Mouse (Mus musculus) intestine, postnatal 0 days (tissue): ENCODE data around the gene Dnajc3. TPM values are rescaled to one million over a fixed set of nuclear protein-coding genes. Genes with fewer than 3 reads are reported as not detected.

Experiments
- ATAC-seq: fragments of 200-750 bp; cut with Nextera tagmentation; 2 replicates; pipeline ENCODE4 v1.8.0; 2017; ENCODE audit warnings: mild to moderate bottlenecking, moderate TSS enrichment, moderate library complexity
- H3K27ac ChIP-seq: fragments of 300-500 bp; sonication (generic); 2 replicates; pipeline ENCODE4 v1.5.1; 2014; ENCODE audit warnings: mild to moderate bottlenecking, low read depth, low read length, moderate library complexity
- H3K27me3 ChIP-seq: fragments of 300-500 bp; sonication (generic); replicated peaks from 2 replicates; pipeline ENCODE4 v1.6.1; 2014; ENCODE audit warnings: low read length, mixed read lengths; ENCODE audit not compliant: control insufficient read depth, insufficient read depth
- H3K36me3 ChIP-seq: fragments of 300-500 bp; sonication (generic); 2 replicates; pipeline ENCODE4 v1.6.1; 2014; ENCODE audit warnings: mild to moderate bottlenecking, moderate library complexity; ENCODE audit not compliant: control insufficient read depth, insufficient read depth
- H3K4me1 ChIP-seq: fragments of 300-500 bp; sonication (generic); replicated peaks from 2 replicates; pipeline ENCODE4 v1.6.1; 2014; ENCODE audit warnings: antibody characterized with exemption, low read length, mixed read lengths; ENCODE audit not compliant: control insufficient read depth, insufficient read depth
- H3K4me2 ChIP-seq: fragments of 300-500 bp; sonication (generic); replicated peaks from 2 replicates; pipeline ENCODE4 v1.6.1; 2014; ENCODE audit warnings: low read depth, mild to moderate bottlenecking, moderate library complexity
- H3K4me3 ChIP-seq: fragments of 300-500 bp; sonication (generic); 2 replicates; pipeline ENCODE4 v1.5.1; 2014; ENCODE audit warnings: low read depth, low read length
- H3K9ac ChIP-seq: fragments of 300-500 bp; sonication (generic); 2 replicates; pipeline ENCODE4 v1.6.1; 2014; ENCODE audit warnings: mild to moderate bottlenecking, low read depth, low read length
- H3K9me3 ChIP-seq: fragments of 300-500 bp; sonication (generic); 2 replicates; pipeline ENCODE4 v1.6.1; 2016; ENCODE audit warnings: mixed run types; ENCODE audit not compliant: control insufficient read depth
- CTCF ChIP-seq: sonication (generic); IDR thresholded peaks from 2 replicates; pipeline ENCODE4 v1.5.1; 2016; ENCODE audit warnings: low read depth, mild to moderate bottlenecking, control low read depth, antibody characterized with exemption, moderate library complexity
- WGBS: fragments of 180-500 bp; shearing (Covaris S2); extraction: QIAGEN DNeasy Blood & Tissue Kit; methylation state at CpG from one replicate; pipeline ENCODE4 v1.1.7; 2014; 5-methylcytosine and 5-hydroxymethylcytosine counted together
- polyA plus RNA-seq: library from polyadenylated mRNA; unstranded; fragments of >200 nt; fragmentation: Nextera tagmentation; extraction: Ambion mirVana; gene quantifications from 2 replicates; pipeline ENCODE4 v1.2.1, GENCODE M21; 2015

Gene Dnajc3
- 37.6 and 38.1 TPM in 2 replicates for polyA plus RNA-seq

DNA sequence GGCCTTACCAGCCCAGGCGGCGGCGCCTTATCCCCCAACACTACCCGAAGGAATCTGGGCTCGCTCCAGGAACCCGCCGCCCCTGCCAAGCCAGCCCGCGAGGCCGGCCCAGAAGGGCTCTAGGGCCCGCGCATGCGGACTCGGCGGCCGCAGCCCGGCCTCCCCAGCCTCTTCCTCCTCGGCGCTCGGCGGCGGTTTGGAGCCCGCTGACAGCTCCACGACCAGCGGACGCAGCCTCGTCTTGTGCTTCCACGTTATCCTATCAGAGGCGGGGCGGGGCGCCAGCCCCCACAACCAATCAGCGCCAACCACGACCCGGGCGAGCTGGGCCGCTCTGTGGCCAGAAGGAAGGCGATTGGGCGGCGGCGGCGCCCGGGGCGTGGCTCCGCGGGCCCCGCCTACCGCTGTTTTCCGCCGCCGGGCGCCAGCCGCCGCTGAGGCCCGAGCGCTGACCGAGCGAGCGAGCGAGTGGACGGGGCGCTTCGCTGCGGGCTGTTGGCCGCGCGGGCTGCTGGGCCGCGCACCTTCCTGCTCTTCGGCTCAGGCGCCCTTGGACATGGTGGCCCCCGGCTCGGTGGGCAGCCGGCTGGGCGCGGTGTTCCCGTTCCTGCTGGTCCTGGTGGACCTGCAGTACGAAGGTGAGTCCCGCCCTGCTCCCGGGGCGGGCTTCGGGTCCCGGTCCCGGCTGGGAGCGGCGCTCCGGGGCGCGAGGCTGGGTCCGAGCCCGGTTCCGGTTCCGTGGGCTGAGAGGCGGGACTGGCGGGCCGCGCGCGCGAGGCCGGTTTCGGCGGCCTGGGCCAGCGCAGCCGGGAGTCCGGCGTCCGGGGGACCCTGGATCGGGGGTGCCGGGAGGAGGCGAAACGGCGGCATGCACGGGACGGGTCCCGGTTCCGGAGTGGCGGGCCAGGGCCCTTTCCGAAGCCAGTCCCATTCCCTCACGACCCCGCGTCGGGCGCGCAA, at the start of gene Dnajc3:
Gene Dnajc3 (plus strand): TSS at position 444 of the 960 bp plus-strand sequence.
- ATAC-seq, result peak; percentile 99
- peak; percentile 15; the same call in 1 of the 2 replicates for TF ChIP-seq CTCF
- under 1% methylated on average over 121 of the region's 124 CpGs for WGBS
- Histone ChIP-seq H3K4me2 (peak within 1 kb of the TSS; percentile 86), H3K4me3 (peak within 1 kb of the TSS; percentile 96), H3K4me1 (no peaks in the 10 kb centered on the region; the same call in 1 of the 2 replicates), H3K9me3 (no peaks in the 10 kb centered on the region), H3K9ac (peak within 1 kb of the TSS; percentile 100), H3K27ac (peak within 1 kb of the TSS; percentile 96), H3K36me3 (no peaks in the 10 kb centered on the region), H3K27me3 (no peaks in the 10 kb centered on the region)

DNA sequence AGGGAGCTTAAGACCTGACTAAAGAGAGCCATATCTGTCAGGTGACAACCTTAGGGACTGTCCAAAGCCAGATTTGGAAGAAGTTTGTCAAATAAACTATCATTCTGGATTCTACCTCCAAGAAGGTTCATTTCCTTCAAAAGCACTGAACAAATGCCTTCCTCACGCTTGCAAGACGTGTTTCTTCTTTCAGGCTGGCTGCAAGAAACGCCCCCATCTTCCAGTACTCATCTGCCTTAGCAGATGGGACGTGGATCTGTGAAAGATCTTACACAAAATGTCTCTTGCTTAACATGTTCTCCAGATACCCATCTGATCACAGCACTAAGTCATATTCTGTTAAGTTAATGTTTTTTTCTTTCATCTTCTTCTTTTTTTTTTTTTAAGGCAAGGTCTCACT, 47.7 kb upstream of the Dnajc3 start:
- H3K4me2 ChIP-seq, result no peak overlapping the region
- no peak overlapping the region for H3K9ac ChIP-seq
- H3K9me3 ChIP-seq, result no peaks in the 10 kb centered on the region
- no peak for ATAC-seq
- H3K27ac ChIP-seq, result no peak overlapping the region
- no peaks in the 10 kb centered on the region for H3K4me1 ChIP-seq
- WGBS, result 92% methylated on average over 4 of the region's 4 CpGs
- no peaks in the 10 kb centered on the region for H3K27me3 ChIP-seq
- no peak overlapping the region for H3K4me3 ChIP-seq
- no peak for TF ChIP-seq CTCF
- H3K36me3 ChIP-seq, result peaks cover 5% of the 10 kb centered on the region; the same call in 1 of the 2 replicates

- no peak for TF ChIP-seq CTCF
Observed at GRCm38 (mm10) chr14:118895228-118895627, 42.5 kb upstream of the Dnajc3 start.

GRCm38 (mm10) chr14:118895655-118896054, 42.1 kb upstream of the Dnajc3 start:
- no peak overlapping the region for H3K4me3 ChIP-seq
- ATAC-seq, result no peak
- no peak for TF ChIP-seq CTCF
- no peak overlapping the region for H3K4me2 ChIP-seq
- WGBS, result 91% methylated on average over 10 of the region's 10 CpGs
- no peaks in the 10 kb centered on the region for H3K27me3 ChIP-seq
- no peak overlapping the region for H3K27ac ChIP-seq
- no peaks in the 10 kb centered on the region for H3K9me3 ChIP-seq
- peaks cover 5% of the 10 kb centered on the region; the same call in 1 of the 2 replicates for H3K36me3 ChIP-seq
- no peaks in the 10 kb centered on the region for H3K4me1 ChIP-seq
- H3K9ac ChIP-seq, result no peak overlapping the region

More at GRCm38 (mm10) chr14:118895228-118895627, 42.5 kb upstream of the Dnajc3 start:
- Histone ChIP-seq H3K4me2 (no peak overlapping the region), H3K36me3 (peaks cover 5% of the 10 kb centered on the region; the same call in 1 of the 2 replicates), H3K4me1 (no peaks in the 10 kb centered on the region), H3K4me3 (no peak overlapping the region), H3K27ac (no peak overlapping the region), H3K27me3 (no peaks in the 10 kb centered on the region), H3K9ac (no peak overlapping the region), H3K9me3 (no peaks in the 10 kb centered on the region)
- no peak for ATAC-seq
- 94% methylated on average over 7 of the region's 7 CpGs for WGBS

GRCm38 (mm10) chr14:118899940-118900339, 37.8 kb upstream of the Dnajc3 start:
- Histone ChIP-seq H3K36me3 (no peaks in the 10 kb centered on the region), H3K9ac (no peak overlapping the region)
- WGBS, result 79% methylated on average over 11 of the region's 11 CpGs

DNA sequence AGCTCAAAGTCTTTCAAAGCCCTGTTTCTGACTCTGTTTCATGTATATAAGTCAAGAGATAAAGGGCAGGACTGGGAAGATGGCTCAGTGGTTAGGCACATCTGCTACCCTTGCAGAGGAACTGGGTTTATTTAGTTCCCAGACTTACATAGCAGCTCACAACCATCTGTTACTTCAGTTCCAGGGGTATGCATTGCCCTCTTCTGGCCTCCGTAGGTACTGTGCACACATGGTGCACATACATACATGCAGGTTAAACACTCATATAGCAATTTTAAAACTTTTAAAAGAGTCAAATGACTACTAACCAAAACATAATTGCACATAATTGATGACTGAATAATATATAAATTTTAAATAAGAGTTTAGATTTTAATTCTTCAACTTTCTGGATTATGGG, 36.9 kb upstream of the Dnajc3 start:
- TF ChIP-seq CTCF, result peak; percentile 35; the same call in 1 of the 2 replicates
- Histone ChIP-seq H3K4me3 (no peak overlapping the region), H3K4me1 (no peaks in the 10 kb centered on the region), H3K27ac (no peak overlapping the region), H3K4me2 (no peak overlapping the region), H3K36me3 (no peaks in the 10 kb centered on the region), H3K27me3 (no peaks in the 10 kb centered on the region), H3K9ac (no peak overlapping the region), H3K9me3 (no peaks in the 10 kb centered on the region)
- ATAC-seq, result no peak
- WGBS, result 97% methylated on average over 1 of the region's 1 CpGs

More at GRCm38 (mm10) chr14:118899940-118900339, 37.8 kb upstream of the Dnajc3 start:
- no peak for ATAC-seq
- Histone ChIP-seq H3K4me3 (no peak overlapping the region), H3K27me3 (no peaks in the 10 kb centered on the region), H3K27ac (no peak overlapping the region), H3K4me1 (no peaks in the 10 kb centered on the region), H3K9me3 (no peaks in the 10 kb centered on the region), H3K4me2 (no peak overlapping the region)
- peak; percentile 20; the same call in 1 of the 2 replicates for TF ChIP-seq CTCF
